Mouse (Mus musculus) kidney, postnatal 0 days (tissue): ENCODE data around the gene Ephb1. TPM values are rescaled to one million over a fixed set of nuclear protein-coding genes. Genes with fewer than 3 reads are reported as not detected.

Experiments used
- ATAC-seq: fragments of 200-750 bp; cut with Nextera tagmentation; replicated peaks from 2 replicates; pipeline ENCODE4 v1.8.0; 2017; ENCODE audit warnings: low read depth, moderate number of reproducible peaks, moderate TSS enrichment, moderate library complexity; ENCODE audit not compliant: low FRiP score
- DNase-seq: peaks from one replicate; pipeline ENCODE4 v3.0.0-alpha.2; 2016; ENCODE audit warnings: low spot score
- H3K27ac ChIP-seq: fragments of 300-500 bp; sonication (generic); 2 replicates; pipeline ENCODE4 v1.5.1; 2014; ENCODE audit warnings: mild to moderate bottlenecking
- H3K27me3 ChIP-seq: fragments of 300-500 bp; sonication (generic); 2 replicates; pipeline ENCODE4 v1.6.1; 2014; ENCODE audit warnings: low read length, mixed read lengths; ENCODE audit not compliant: insufficient read depth
- H3K36me3 ChIP-seq: fragments of 300-500 bp; sonication (generic); 2 replicates; pipeline ENCODE4 v1.6.1; 2014; ENCODE audit warnings: low read length, mixed read lengths; ENCODE audit not compliant: insufficient read depth
- H3K4me1 ChIP-seq: fragments of 300-500 bp; sonication (generic); replicated peaks from 2 replicates; pipeline ENCODE4 v1.6.1; 2014; ENCODE audit warnings: antibody characterized with exemption, low read length, mixed read lengths; ENCODE audit not compliant: insufficient read depth
- H3K4me2 ChIP-seq: fragments of 300-500 bp; sonication (generic); 2 replicates; pipeline ENCODE4 v1.6.1; 2014; ENCODE audit warnings: mild to moderate bottlenecking, low read length, moderate library complexity, mixed read lengths
- H3K4me3 ChIP-seq: fragments of 300-500 bp; sonication (generic); replicated peaks from 2 replicates; pipeline ENCODE4 v1.5.1; 2014; ENCODE audit warnings: low read depth, low read length
- H3K9ac ChIP-seq: fragments of 300-500 bp; sonication (generic); 2 replicates; pipeline ENCODE4 v1.6.1; 2014; ENCODE audit warnings: low read depth, low read length
- H3K9me3 ChIP-seq: fragments of 300-500 bp; sonication (generic); replicated peaks from 2 replicates; pipeline ENCODE4 v1.6.1; 2016; ENCODE audit warnings: low read length, inconsistent platforms, mixed read lengths
- CTCF ChIP-seq: IDR thresholded peaks from 2 replicates; pipeline ENCODE4 v1.5.1; 2016; ENCODE audit warnings: antibody characterized with exemption, low read depth, mild to moderate bottlenecking, moderate library complexity
- WGBS: fragments of 180-500 bp; shearing (Covaris S2); extraction: QIAGEN DNeasy Blood & Tissue Kit; methylation state at CpG from one replicate; pipeline ENCODE4 v1.1.7; 2014; 5-methylcytosine and 5-hydroxymethylcytosine counted together
- polyA plus RNA-seq: library from polyadenylated mRNA; unstranded; fragments of >200 nt; fragmentation: Nextera tagmentation; extraction: Ambion mirVana; gene quantifications from 2 replicates; pipeline ENCODE4 v1.2.1, GENCODE M21; 2015

Gene Ephb1
- polyA plus RNA-seq, 1 experiment from 2014 or later: 4.2 TPM

GRCm38 (mm10) chr9:102231248-102231647 lies 123.2 kb downstream of the Ephb1 start:
- 72% methylated on average over 6 of the region's 6 CpGs for WGBS
- no peaks in the 10 kb centered on the region for H3K9me3 ChIP-seq
- H3K9ac ChIP-seq: no peak overlapping the region
- no peak overlapping the region for H3K4me3 ChIP-seq
- DNase-seq: no peak
- no peak for ATAC-seq
- TF ChIP-seq CTCF: no peak
- H3K27ac ChIP-seq: no peak overlapping the region
- no peaks in the 10 kb centered on the region for H3K27me3 ChIP-seq
- H3K4me2 ChIP-seq: no peak overlapping the region
- H3K36me3 ChIP-seq: no peaks in the 10 kb centered on the region
- 0 out of 2 replicates have a peak, but pooled peaks cover 5% of the 10 kb centered on the region for H3K4me1 ChIP-seq

- Histone ChIP-seq H3K36me3 (no peaks in the 10 kb centered on the region), H3K4me1 (no peaks in the 10 kb centered on the region), H3K4me3 (no peak overlapping the region), H3K9ac (no peak overlapping the region), H3K4me2 (no peak overlapping the region), H3K9me3 (no peaks in the 10 kb centered on the region), H3K27ac (no peak overlapping the region), H3K27me3 (no peaks in the 10 kb centered on the region)
- ATAC-seq: no peak
- DNase-seq: peak; percentile 3
- 57% methylated on average over 7 of the region's 7 CpGs for WGBS
- TF ChIP-seq CTCF: no peak
Measured at GRCm38 (mm10) chr9:102216746-102217566, 137.5 kb downstream of the Ephb1 start.

GRCm38 (mm10) chr9:102212036-102212383 lies 142.5 kb downstream of the Ephb1 start:
- Histone ChIP-seq H3K27me3 (no peaks in the 10 kb centered on the region), H3K4me2 (no peak overlapping the region), H3K27ac (no peak overlapping the region), H3K4me3 (no peak overlapping the region), H3K9ac (no peak overlapping the region), H3K9me3 (no peaks in the 10 kb centered on the region), H3K36me3 (no peaks in the 10 kb centered on the region), H3K4me1 (no peaks in the 10 kb centered on the region)
- TF ChIP-seq CTCF: no peak
- ATAC-seq (no peak), DNase-seq (no peak)
- 27% methylated on average over 1 of the region's 1 CpGs for WGBS

GRCm38 (mm10) chr9:102211296-102212035 lies 143.0 kb downstream of the Ephb1 start:
- no peak overlapping the region for H3K4me2 ChIP-seq
- no peak overlapping the region for H3K27ac ChIP-seq
- TF ChIP-seq CTCF: no peak
- no peaks in the 10 kb centered on the region for H3K27me3 ChIP-seq
- H3K9ac ChIP-seq: no peak overlapping the region
- H3K4me3 ChIP-seq: no peak overlapping the region
- no peaks in the 10 kb centered on the region for H3K9me3 ChIP-seq
- ATAC-seq (no peak), DNase-seq (no peak)
- WGBS: 75% methylated on average over 9 of the region's 10 CpGs
- H3K36me3 ChIP-seq: no peaks in the 10 kb centered on the region
- H3K4me1 ChIP-seq: no peaks in the 10 kb centered on the region

GRCm38 (mm10) chr9:102205518-102205917 lies 149.0 kb downstream of the Ephb1 start:
- TF ChIP-seq CTCF: no peak
- no peaks in the 10 kb centered on the region for H3K27me3 ChIP-seq
- DNase-seq (no peak), ATAC-seq (no peak)
- no peak overlapping the region for H3K4me2 ChIP-seq
- 57% methylated on average over 3 of the region's 3 CpGs for WGBS
- no peaks in the 10 kb centered on the region for H3K36me3 ChIP-seq
- no peaks in the 10 kb centered on the region for H3K9me3 ChIP-seq
- H3K27ac ChIP-seq: no peak overlapping the region
- no peaks in the 10 kb centered on the region for H3K4me1 ChIP-seq
- no peak overlapping the region for H3K4me3 ChIP-seq
- H3K9ac ChIP-seq: no peak overlapping the region

DNA sequence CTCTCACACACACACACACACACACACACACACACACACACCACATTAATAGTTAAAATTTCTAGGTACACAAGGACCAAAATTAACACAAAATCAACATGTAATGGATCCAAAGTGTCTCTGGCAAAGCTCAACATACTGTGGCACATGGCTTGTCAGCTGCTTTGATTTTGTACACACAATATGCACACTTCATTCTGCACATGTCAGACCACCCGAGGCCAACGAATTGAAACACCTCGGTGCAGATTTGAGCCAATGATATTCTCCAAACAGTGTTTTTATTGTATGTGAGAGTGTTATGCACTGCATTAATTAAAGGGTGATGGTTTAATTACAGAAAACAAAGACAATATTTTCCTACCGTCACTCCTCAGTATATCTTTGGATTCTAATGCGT lies 152.6 kb downstream of the Ephb1 start:
- Histone ChIP-seq H3K36me3 (no peaks in the 10 kb centered on the region), H3K27ac (no peak overlapping the region), H3K4me1 (no peaks in the 10 kb centered on the region), H3K27me3 (no peaks in the 10 kb centered on the region), H3K9ac (no peak overlapping the region), H3K4me3 (no peak overlapping the region), H3K9me3 (no peaks in the 10 kb centered on the region), H3K4me2 (no peak overlapping the region)
- DNase-seq (no peak), ATAC-seq (no peak)
- WGBS: 73% methylated on average over 5 of the region's 5 CpGs
- TF ChIP-seq CTCF: no peak
